Mouse (Mus musculus): ENCODE data around the gene Rnf185. TPM values are rescaled to one million over a fixed set of nuclear protein-coding genes. Genes with fewer than 3 reads are reported as not detected.

Gene Rnf185
- polyA plus RNA-seq, 1 experiment from 2014 or later, result 9.7 TPM

DNA sequence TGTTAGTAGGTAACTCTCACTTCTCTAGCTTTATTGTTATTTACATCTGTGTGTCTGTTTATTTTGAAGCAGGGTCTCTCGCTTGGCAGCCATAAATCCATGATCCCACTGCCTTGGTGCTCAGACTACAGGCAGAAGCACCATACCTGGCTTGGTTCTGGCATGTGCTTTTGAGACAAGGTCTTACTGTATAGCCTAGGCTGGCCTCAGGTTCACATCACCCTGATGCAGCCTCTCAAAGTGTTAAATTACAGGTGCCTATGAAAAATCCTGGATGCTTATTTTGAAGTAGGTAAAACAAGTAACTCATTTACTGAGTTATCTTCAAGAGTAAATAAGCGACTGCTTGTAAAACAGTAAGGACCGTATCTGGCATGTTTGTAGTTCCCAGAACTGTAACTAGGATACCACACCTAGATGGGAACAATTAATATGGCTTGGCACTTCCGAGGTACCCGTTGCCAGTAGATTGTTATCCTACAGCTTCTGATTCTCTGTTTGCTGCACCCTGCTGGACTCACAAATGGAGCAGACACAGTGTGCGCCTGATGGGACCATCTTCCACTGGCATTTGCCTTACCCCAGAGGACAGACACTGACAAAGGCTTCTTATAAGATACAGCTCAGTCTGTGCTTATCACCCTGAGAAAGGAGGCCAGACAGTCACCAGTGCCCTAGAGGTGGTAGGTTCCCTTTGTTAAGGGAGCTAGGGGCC, 64.5 kb downstream of the Rnf185 start:
- Histone ChIP-seq H3K9me3 (ENCODE audit: low read length) (no peaks in the 10 kb centered on the region), H3K4me1 (ENCODE audit: insufficient read depth) (peaks cover 13% of the 10 kb centered on the region), H3K4me2 (ENCODE audit: low read depth, low read length) (0 out of 2 replicates have a peak overlapping the region, but pooled peaks have one; percentile 29), H3K27me3 (ENCODE audit: insufficient read depth, low read length) (no peaks in the 10 kb centered on the region), H3K36me3 (replicated peaks; ENCODE audit: insufficient read depth, low read length) (peaks cover 17% of the 10 kb centered on the region; the same call in 1 of the 2 replicates), H3K9ac (replicated peaks) (no peak overlapping the region), H3K27ac (ENCODE audit: low read depth) (no peak overlapping the region), H3K4me3 (ENCODE audit: low read depth, low read length) (no peak overlapping the region)
- 59% methylated on average over 6 of the region's 6 CpGs for WGBS (ENCODE audit: insufficient replicate concordance)
- DNase-seq (no peak), ATAC-seq (no peak)
- no peak for TF ChIP-seq EP300 (IDR thresholded peaks at IDR 0.05; ENCODE audit: low read depth)
- no peak for TF ChIP-seq CTCF (IDR thresholded peaks at IDR 0.05; ENCODE audit: low read depth)

GRCm38 (mm10) chr11:3386941-3387368, 65.2 kb downstream of the Rnf185 start:
- Histone ChIP-seq H3K9me3 (ENCODE audit: low read length) (no peaks in the 10 kb centered on the region), H3K36me3 (replicated peaks; ENCODE audit: insufficient read depth, low read length) (peaks cover 16% of the 10 kb centered on the region; the same call in 1 of the 2 replicates), H3K4me3 (ENCODE audit: low read depth, low read length) (no peak overlapping the region), H3K27ac (ENCODE audit: low read depth) (peak overlapping the region; percentile 44; the same call in 1 of the 2 replicates), H3K4me1 (ENCODE audit: insufficient read depth) (peaks cover 15% of the 10 kb centered on the region), H3K4me2 (ENCODE audit: low read depth, low read length) (peak overlapping the region; percentile 29; the same call in 1 of the 2 replicates), H3K27me3 (ENCODE audit: insufficient read depth, low read length) (no peaks in the 10 kb centered on the region), H3K9ac (replicated peaks) (no peak overlapping the region)
- peak; percentile 90 for DNase-seq
- 12% methylated on average over 4 of the region's 4 CpGs for WGBS (ENCODE audit: insufficient replicate concordance)
- TF ChIP-seq CTCF (IDR thresholded peaks at IDR 0.05; ENCODE audit: low read depth) (peak; percentile 99), EP300 (IDR thresholded peaks at IDR 0.05; ENCODE audit: low read depth) (no peak; the same call in 1 of the 2 replicates)
- peak; percentile 92 for ATAC-seq

DNA sequence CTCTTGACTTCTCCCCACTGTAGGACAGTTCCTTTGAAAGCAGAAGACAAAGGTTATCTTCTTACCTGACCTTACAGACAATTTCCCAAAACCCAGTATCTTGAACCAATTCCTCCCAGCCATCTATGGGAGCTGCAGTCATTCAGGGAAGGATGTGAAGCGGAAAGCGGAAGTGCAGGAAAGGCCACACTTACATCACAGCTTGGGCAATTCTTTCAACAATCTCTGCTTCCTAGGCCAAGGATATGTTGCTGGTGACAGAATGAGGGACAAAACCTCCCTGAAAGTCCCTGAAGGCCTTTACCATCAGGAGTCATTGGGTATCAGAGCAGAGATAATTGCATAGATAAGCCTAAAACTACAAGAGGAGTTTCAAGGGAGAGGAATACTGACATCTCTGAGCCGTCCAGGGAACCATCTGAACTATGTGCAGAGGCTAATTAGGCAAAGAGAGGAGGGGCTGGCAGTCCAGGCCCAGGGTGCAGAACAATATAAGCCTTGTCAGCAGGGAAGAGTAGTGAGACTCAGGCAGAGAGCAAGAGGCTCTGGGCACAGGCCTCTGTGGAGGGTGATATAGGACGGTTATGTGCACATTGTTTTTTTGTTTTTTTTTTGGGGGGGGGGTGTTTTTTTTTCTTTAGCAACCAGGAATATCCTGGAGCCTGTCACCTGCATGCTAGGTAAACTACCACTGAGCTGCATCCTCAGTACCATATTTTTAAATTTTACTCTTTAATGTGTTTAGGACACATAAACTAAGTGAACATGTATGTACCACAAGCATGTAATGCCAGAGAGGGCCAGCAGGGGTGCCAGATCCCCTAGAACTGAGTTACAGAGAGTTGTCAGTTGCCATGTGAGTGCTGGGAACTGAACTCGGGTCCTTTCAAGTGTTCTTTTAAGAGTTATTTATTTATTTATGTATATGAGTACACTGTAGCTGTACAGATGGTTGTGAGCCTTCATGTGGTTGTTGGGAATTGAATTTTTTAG, 69.3 kb downstream of the Rnf185 start:
- WGBS (ENCODE audit: insufficient replicate concordance), result 86% methylated on average over 5 of the region's 5 CpGs
- Histone ChIP-seq H3K9ac (replicated peaks) (no peak overlapping the region), H3K4me3 (ENCODE audit: low read depth, low read length) (no peak overlapping the region), H3K36me3 (replicated peaks; ENCODE audit: insufficient read depth, low read length) (peaks cover 17% of the 10 kb centered on the region), H3K4me1 (ENCODE audit: insufficient read depth) (peaks cover 15% of the 10 kb centered on the region), H3K4me2 (ENCODE audit: low read depth, low read length) (no peak overlapping the region), H3K9me3 (ENCODE audit: low read length) (no peaks in the 10 kb centered on the region), H3K27ac (ENCODE audit: low read depth) (no peak overlapping the region), H3K27me3 (ENCODE audit: insufficient read depth, low read length) (no peaks in the 10 kb centered on the region)
- TF ChIP-seq CTCF (IDR thresholded peaks at IDR 0.05; ENCODE audit: low read depth) (peak; percentile 37), EP300 (IDR thresholded peaks at IDR 0.05; ENCODE audit: low read depth) (no peak)
- DNase-seq (peak; percentile 33), ATAC-seq (no peak)

DNA sequence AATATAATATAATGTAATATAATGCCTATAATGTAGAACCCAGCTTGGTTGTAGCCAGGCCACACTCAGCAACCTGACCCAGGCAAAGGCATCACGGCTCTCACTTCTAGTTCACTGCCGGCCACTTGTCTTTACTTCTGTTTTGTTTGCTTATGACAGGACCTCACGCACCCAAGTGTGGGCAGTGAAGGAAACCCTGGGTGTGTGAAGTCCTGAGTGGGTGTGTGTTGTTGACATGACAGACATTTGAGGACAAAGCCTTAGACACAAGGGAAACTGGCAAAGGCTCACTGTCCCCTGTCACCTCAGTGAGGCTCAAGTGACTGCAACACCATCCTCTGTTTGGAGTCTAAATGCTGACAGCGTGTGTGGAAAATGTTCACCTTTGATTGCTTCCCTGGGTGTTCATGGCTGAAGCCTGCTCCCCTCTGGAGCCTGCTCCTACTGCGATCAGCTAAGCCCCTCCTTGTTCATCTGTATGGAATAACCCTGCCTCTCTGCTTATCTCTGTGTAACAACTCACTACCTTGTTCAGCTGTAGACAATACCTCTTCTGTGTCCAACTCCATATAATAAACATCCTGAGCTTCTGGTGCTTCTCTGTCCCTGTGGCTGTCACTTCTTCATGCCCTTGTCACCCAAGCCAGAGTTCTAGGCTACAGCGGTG, 70.9 kb downstream of the Rnf185 start:
- no peaks in the 10 kb centered on the region for H3K9me3 ChIP-seq (ENCODE audit: low read length)
- H3K27me3 ChIP-seq (ENCODE audit: insufficient read depth, low read length), result no peaks in the 10 kb centered on the region
- no peak overlapping the region for H3K4me2 ChIP-seq (ENCODE audit: low read depth, low read length)
- no peak overlapping the region for H3K4me3 ChIP-seq (ENCODE audit: low read depth, low read length)
- H3K4me1 ChIP-seq (ENCODE audit: insufficient read depth), result peaks cover 4% of the 10 kb centered on the region; the same call in 1 of the 2 replicates
- no peak overlapping the region for H3K9ac ChIP-seq (replicated peaks)
- no peak for ATAC-seq
- H3K27ac ChIP-seq (ENCODE audit: low read depth), result no peak overlapping the region
- TF ChIP-seq EP300 (IDR thresholded peaks at IDR 0.05; ENCODE audit: low read depth) (no peak), CTCF (IDR thresholded peaks at IDR 0.05; ENCODE audit: low read depth) (no peak)
- no peak for DNase-seq
- 81% methylated on average over 6 of the region's 6 CpGs for WGBS (ENCODE audit: insufficient replicate concordance)
- H3K36me3 ChIP-seq (replicated peaks; ENCODE audit: insufficient read depth, low read length), result peaks cover 17% of the 10 kb centered on the region

GRCm38 (mm10) chr11:3379427-3379826, 72.7 kb downstream of the Rnf185 start:
- Histone ChIP-seq H3K27me3 (ENCODE audit: insufficient read depth, low read length) (no peaks in the 10 kb centered on the region), H3K4me1 (ENCODE audit: insufficient read depth) (peaks cover 2% of the 10 kb centered on the region; the same call in 1 of the 2 replicates), H3K9me3 (ENCODE audit: low read length) (no peaks in the 10 kb centered on the region), H3K4me2 (ENCODE audit: low read depth, low read length) (no peak overlapping the region), H3K9ac (replicated peaks) (no peak overlapping the region), H3K4me3 (ENCODE audit: low read depth, low read length) (no peak overlapping the region), H3K36me3 (replicated peaks; ENCODE audit: insufficient read depth, low read length) (peaks cover 11% of the 10 kb centered on the region; the same call in 1 of the 2 replicates), H3K27ac (ENCODE audit: low read depth) (no peak overlapping the region)
- TF ChIP-seq CTCF (IDR thresholded peaks at IDR 0.05; ENCODE audit: low read depth), result no peak
- ATAC-seq, result peak; percentile 41
- WGBS (ENCODE audit: insufficient replicate concordance), result 29% methylated on average over 4 of the region's 4 CpGs
- no peak for DNase-seq
